Mouse (Mus musculus) MEL (cell line): ENCODE results near the gene Pde1c.

Source experiments
- CHD1 ChIP-seq: IDR thresholded peaks from 2 replicates; pipeline ENCODE4 v1.6.1; 2012; ENCODE audit warnings: low read depth, mild to moderate bottlenecking, inconsistent platforms, low read length, improper control_type of control experiment
- CTCF ChIP-seq, 3 experiments: IDR thresholded peaks in 2 of 3; conservative IDR thresholded peaks in 1 of 3; 2 replicates each; pipeline ENCODE4 v1.5.1; 2011 to 2012; ENCODE audit warnings: low read length in 3 of 3, low read depth in 2 of 3, mild to moderate bottlenecking in 2 of 3, improper control_type of control experiment in 1 of 3, inconsistent platforms in 1 of 3, mixed read lengths in 1 of 3, moderate library complexity in 1 of 3; ENCODE audit not compliant: control insufficient read depth in 1 of 3, insufficient read depth in 1 of 3, poor library complexity in 1 of 3, severe bottlenecking in 1 of 3
- EP300 ChIP-seq, 2 experiments: IDR thresholded peaks; 2 replicates each; pipeline ENCODE4 v1.6.1; 2011; ENCODE audit warnings: improper control_type of control experiment in 2 of 2, low read length in 2 of 2, low read depth in 1 of 2, mild to moderate bottlenecking in 1 of 2
- ETS1 ChIP-seq: IDR thresholded peaks from 2 replicates; pipeline ENCODE4 v1.6.1; 2012; ENCODE audit warnings: low read depth, mild to moderate bottlenecking, inconsistent platforms, low read length, improper control_type of control experiment, moderate library complexity
- MYC ChIP-seq: IDR thresholded peaks from 2 replicates; pipeline ENCODE4 v1.6.1; 2011; ENCODE audit warnings: low read depth, mild to moderate bottlenecking, low read length, improper control_type of control experiment, moderate library complexity
- POLR2A ChIP-seq, 2 experiments: IDR thresholded peaks; 2 replicates each; pipeline ENCODE4 v1.6.1; 2011 to 2012; ENCODE audit warnings: low read length in 2 of 2, mild to moderate bottlenecking in 2 of 2, control low read depth in 1 of 2, improper control_type of control experiment in 1 of 2, low read depth in 1 of 2, moderate library complexity in 1 of 2; ENCODE audit not compliant: control insufficient read depth in 1 of 2, insufficient read depth in 1 of 2, poor library complexity in 1 of 2
- TCF12 ChIP-seq: IDR thresholded peaks from 2 replicates; pipeline ENCODE4 v1.6.1; 2014; ENCODE audit warnings: low read depth, mild to moderate bottlenecking, inconsistent platforms, low read length, improper control_type of control experiment, moderate library complexity
- UBTF ChIP-seq: IDR thresholded peaks from 2 replicates; pipeline ENCODE4 v1.6.1; 2012; ENCODE audit warnings: low read depth, mild to moderate bottlenecking, inconsistent platforms, low read length, improper control_type of control experiment, moderate library complexity, borderline replicate concordance; ENCODE audit not compliant: insufficient read depth

DNA sequence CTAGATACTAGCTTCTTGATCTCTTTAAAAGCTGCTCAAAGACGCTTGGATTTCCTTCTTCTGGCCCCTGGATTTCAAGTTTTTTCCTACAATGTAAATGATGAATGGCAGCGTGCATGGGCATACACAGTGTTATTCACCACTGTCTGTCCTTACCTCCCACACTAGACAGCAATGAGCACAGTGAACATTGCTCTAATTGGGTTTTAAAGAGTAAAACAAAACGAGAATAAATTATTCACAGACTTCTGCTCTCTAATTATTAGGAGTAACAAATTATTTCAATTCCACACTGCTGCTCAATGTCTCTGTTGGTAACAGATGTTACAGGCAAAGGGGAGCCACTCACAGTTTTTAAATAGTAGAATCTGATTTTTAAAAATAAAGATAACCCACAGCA is 146.0 kb downstream of the Pde1c start:
- TF ChIP-seq MYC = no peak
- no peak for TF ChIP-seq EP300 (IDR thresholded peaks at IDR 0.05; ENCODE audit: low read depth in 1 of 2, low read length in 2 of 2)
- no peak for TF ChIP-seq TCF12
- no peak for TF ChIP-seq ETS1
- no peak for TF ChIP-seq CHD1
- no peak for TF ChIP-seq CTCF (IDR thresholded peaks at IDR 0.05 in 2 of 3, conservative IDR thresholded peaks at IDR 0.05 in 1 of 3; ENCODE audit: control insufficient read depth in 1 of 3, insufficient read depth in 1 of 3, low read depth in 2 of 3, low read length in 3 of 3, poor library complexity in 1 of 3, severe bottlenecking in 1 of 3)
- TF ChIP-seq POLR2A (IDR thresholded peaks at IDR 0.05; ENCODE audit: control insufficient read depth in 1 of 2, insufficient read depth in 1 of 2, low read depth in 1 of 2, low read length in 2 of 2, poor library complexity in 1 of 2) = no peak
- TF ChIP-seq UBTF = no peak
